In the genomic region with DNA sequence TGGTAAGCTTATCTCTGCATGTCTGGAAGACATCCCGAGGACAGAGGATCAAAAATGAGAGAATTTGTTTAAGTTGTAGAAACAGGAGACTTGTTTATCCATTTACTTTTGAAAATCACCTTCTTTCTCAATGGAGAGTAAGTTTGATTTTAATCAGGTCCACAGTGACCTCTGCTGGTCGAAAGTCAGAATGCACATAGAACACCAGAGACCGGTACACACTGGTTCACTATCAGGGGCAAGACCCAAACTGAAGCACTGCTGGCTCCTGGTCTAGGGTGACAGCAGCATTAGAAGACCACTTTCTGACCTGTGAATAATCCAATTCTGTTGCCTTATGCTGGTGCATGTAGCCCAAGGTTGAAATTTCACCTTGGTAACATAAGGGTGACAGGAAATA, we compare ENCODE assay signal across 8 mouse cellular contexts. TPM values are rescaled to one million over a fixed set of nuclear protein-coding genes. Genes with fewer than 3 reads are reported as not detected.
DNase-seq lines count a peak whose midpoint lies in the region; ATAC-seq and TF ChIP-seq lines count a peak whose summit lies in the region.
"Had no signal": no experiment of that assay in that cellular context is flagged by ENCODE, and none has a peak within 500 bp of the region (broad histone marks: within the 10 kb centered on the region; RNA-seq: fewer than 3 reads in every experiment).

No protein-coding gene starts in this region.

- H3K4me2 ChIP-seq in embryonic facial prominence, embryonic 14.5 days (ENCODE audit: low read depth, low read length), result no peak overlapping the region
- H3K4me2 ChIP-seq: limb, embryonic 12.5 days had no signal

- WGBS in embryonic facial prominence, embryonic 14.5 days, result 2% methylated on average over 3 of the region's 3 CpGs
- 5% methylated on average over 3 of the region's 3 CpGs for WGBS in hindbrain, embryonic 10.5 days

- no peak for TF ChIP-seq POLR2A in bone marrow macrophage, adult 2 months (IDR thresholded peaks at IDR 0.05; ENCODE audit: borderline replicate concordance, low read depth, low read length)

- no peak overlapping the region for H3K4me3 ChIP-seq in bone marrow macrophage, adult 2 months (ENCODE audit: insufficient read depth, low read length)
- no peak overlapping the region for H3K4me3 ChIP-seq in embryonic facial prominence, embryonic 14.5 days (ENCODE audit: low read depth, low read length)
- H3K4me3 ChIP-seq in hindbrain, embryonic 10.5 days, result no peak overlapping the region
- H3K4me3 ChIP-seq: limb, embryonic 12.5 days had no signal

- 0 out of 2 replicates have a peak, but pooled peaks have one; percentile 22 for TF ChIP-seq CTCF in bone marrow macrophage, adult 2 months (IDR thresholded peaks at IDR 0.05; ENCODE audit: low read depth, low read length)

- no peak for ATAC-seq in embryonic facial prominence, embryonic 14.5 days (ENCODE audit: low read depth)

- DNase-seq in MN1 (ENCODE audit: low spot score), result peak; percentile 77
- peak; percentile 80 for DNase-seq in embryonic facial prominence, embryonic 14.5 days (ENCODE audit: low spot score)
- peak; percentile 75 for DNase-seq in hindbrain, embryonic 10.5 days (ENCODE audit: low spot score)
- DNase-seq in layer of hippocampus, adult 8-10 months (ENCODE audit: low spot score in 2 of 2), result peak; percentile 27 to 81
- peak; percentile 87 for DNase-seq in lung, postnatal 36 days
- peak; percentile 53 for DNase-seq in right cerebral cortex, postnatal 25 days

- no peak overlapping the region for H3K27ac ChIP-seq in bone marrow macrophage, adult 2 months (ENCODE audit: insufficient read depth, low read depth, low read length)
- no peak overlapping the region for H3K27ac ChIP-seq in embryonic facial prominence, embryonic 14.5 days (replicated peaks; ENCODE audit: low read depth, low read length)
- H3K27ac ChIP-seq in hindbrain, embryonic 10.5 days, result no peak overlapping the region
- H3K27ac ChIP-seq: limb, embryonic 12.5 days had no signal

- H3K9me3 ChIP-seq in embryonic facial prominence, embryonic 14.5 days (ENCODE audit: control insufficient read depth, low read length), result no peaks in the 10 kb centered on the region
- H3K9me3 ChIP-seq in hindbrain, embryonic 10.5 days, result no peaks in the 10 kb centered on the region
- H3K9me3 ChIP-seq: limb, embryonic 12.5 days had no signal

- H3K9ac ChIP-seq in embryonic facial prominence, embryonic 14.5 days (ENCODE audit: low read depth, low read length), result no peak overlapping the region
- H3K9ac ChIP-seq: limb, embryonic 12.5 days had no signal

- H3K4me1 ChIP-seq in bone marrow macrophage, adult 2 months (ENCODE audit: control insufficient read depth, insufficient read depth, low read length), result no peaks in the 10 kb centered on the region
- 0 out of 2 replicates have a peak, but pooled peaks cover 6% of the 10 kb centered on the region for H3K4me1 ChIP-seq in embryonic facial prominence, embryonic 14.5 days (ENCODE audit: control insufficient read depth, insufficient read depth, low read length)
- H3K4me1 ChIP-seq in hindbrain, embryonic 10.5 days (replicated peaks), result peaks cover 14% of the 10 kb centered on the region

- H3K27me3 ChIP-seq in embryonic facial prominence, embryonic 14.5 days (replicated peaks; ENCODE audit: control insufficient read depth, insufficient read depth, low read length), result no peaks in the 10 kb centered on the region
- H3K27me3 ChIP-seq in hindbrain, embryonic 10.5 days (ENCODE audit: insufficient read depth, poor library complexity, severe bottlenecking), result no peaks in the 10 kb centered on the region
- H3K27me3 ChIP-seq: limb, embryonic 12.5 days had no signal

- no peaks in the 10 kb centered on the region for H3K36me3 ChIP-seq in embryonic facial prominence, embryonic 14.5 days (ENCODE audit: control insufficient read depth, insufficient read depth, low read length)
- no peaks in the 10 kb centered on the region for H3K36me3 ChIP-seq in hindbrain, embryonic 10.5 days
- H3K36me3 ChIP-seq: limb, embryonic 12.5 days had no signal

RNA-seq across cellular contexts. Expression of gene Dut, which starts 32.4 kb away (rescaled TPM):
- 17.7 and 19.4 TPM in 2 replicates for polyA plus RNA-seq in bone marrow macrophage, adult 2 months (2012; ENCODE audit: insufficient read depth, insufficient read length, missing spikeins)
- polyA plus RNA-seq in embryonic facial prominence, embryonic 14.5 days (2014; fragmentation: Nextera tagmentation; extraction: Ambion mirVana), result 119 and 124 TPM in 2 replicates
- polyA plus RNA-seq in hindbrain, embryonic 10.5 days (2016; fragmentation: Nextera tagmentation; extraction: Ambion mirVana), result 218 and 267 TPM in 2 replicates
- total RNA-seq in layer of hippocampus, adult 8-10 months (2022), result 10 to 100 TPM; 24.6 to 30.0 (median 28.4) TPM
